Mouse (Mus musculus): ENCODE data around the gene Olfr1221. TPM values are rescaled to one million over a fixed set of nuclear protein-coding genes. Genes with fewer than 3 reads are reported as not detected.

Gene Olfr1221
- polyA plus RNA-seq, 2 experiments, result not detected

DNA sequence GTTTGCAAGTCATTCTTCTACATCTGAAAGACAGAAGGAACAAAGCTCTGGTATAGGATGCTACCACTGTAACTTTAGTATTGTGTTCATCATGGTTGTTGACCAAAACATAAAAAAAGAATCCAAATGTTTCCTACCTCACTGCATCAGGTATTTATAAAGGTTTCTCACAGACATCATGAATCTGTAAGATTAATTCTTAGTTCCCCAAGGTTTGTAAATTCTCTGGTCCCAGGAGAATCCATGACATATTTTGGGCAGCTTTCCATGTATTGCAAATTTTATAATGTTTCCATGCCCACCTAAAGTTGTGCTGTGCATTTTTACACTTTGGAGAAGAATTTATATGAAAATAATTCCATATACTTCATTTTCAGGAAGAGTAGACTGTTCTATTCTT lies 56.0 kb downstream of the Olfr1221 start, which contains the start of gene Olfr1218:
Gene Olfr1218, minus strand, starts transcription at position 101 of the 400 bp plus-strand sequence.
- ATAC-seq (ENCODE audit: insufficient read depth) (no peak), DNase-seq (ENCODE audit: low read depth in 3 of 3, low spot score in 3 of 3) (no peak)
- H3K4me1 ChIP-seq (replicated peaks; ENCODE audit: control insufficient read depth in 2 of 2, insufficient read depth in 2 of 2, low read length in 1 of 2), result no peaks in the 10 kb centered on the region
- H3K4me2 ChIP-seq (ENCODE audit: low read depth), result no peak within 1 kb of the TSS
- TF ChIP-seq CTCF (IDR thresholded peaks at IDR 0.05; ENCODE audit: low read depth) (no peak), EP300 (IDR thresholded peaks at IDR 0.05; ENCODE audit: low read depth) (no peak)
- H3K36me3 ChIP-seq (replicated peaks; ENCODE audit: control insufficient read depth, insufficient read depth, low read depth), result no peaks in the 10 kb centered on the region
- no peak within 1 kb of the TSS for H3K9ac ChIP-seq (replicated peaks)
- no peak within 1 kb of the TSS for H3K27ac ChIP-seq
- no peaks in the 10 kb centered on the region for H3K27me3 ChIP-seq (ENCODE audit: control insufficient read depth, insufficient read depth, low read length)
- H3K9me3 ChIP-seq (ENCODE audit: control insufficient read depth, low read length), result no peaks in the 10 kb centered on the region
- H3K4me3 ChIP-seq (ENCODE audit: insufficient read depth in 1 of 2, low read depth in 2 of 2, low read length in 2 of 2), result no peak within 1 kb of the TSS

Other genes starting within 250 kb of the Olfr1221 start
- gene Olfr1208, start 215.0 kb downstream of the Olfr1221 start, polyA plus RNA-seq (2012; rRNA removed), result not detected in 2 replicates
- not detected in 2 replicates for gene Olfr1208, start 215.0 kb downstream of the Olfr1221 start, polyA plus RNA-seq (2014; fragmentation: Nextera tagmentation; extraction: Ambion mirVana)
- gene Olfr1209, start 202.1 kb downstream of the Olfr1221 start, polyA plus RNA-seq (2012; rRNA removed), result not detected in 2 replicates
- gene Olfr1209, start 202.1 kb downstream of the Olfr1221 start, polyA plus RNA-seq (2014; fragmentation: Nextera tagmentation; extraction: Ambion mirVana), result not detected in 2 replicates
- gene Olfr1211, start 179.2 kb downstream of the Olfr1221 start, polyA plus RNA-seq (2012; rRNA removed), result not detected in 2 replicates
- not detected in 2 replicates for gene Olfr1211, start 179.2 kb downstream of the Olfr1221 start, polyA plus RNA-seq (2014; fragmentation: Nextera tagmentation; extraction: Ambion mirVana)
- not detected in 2 replicates for gene Olfr1212, start 163.3 kb downstream of the Olfr1221 start, polyA plus RNA-seq (2012; rRNA removed)
- gene Olfr1212, start 163.3 kb downstream of the Olfr1221 start, polyA plus RNA-seq (2014; fragmentation: Nextera tagmentation; extraction: Ambion mirVana), result not detected in 2 replicates
- gene Gm13762, start 137.0 kb downstream of the Olfr1221 start, polyA plus RNA-seq (2012; rRNA removed), result not detected in 2 replicates
- gene Gm13762, start 137.0 kb downstream of the Olfr1221 start, polyA plus RNA-seq (2014; fragmentation: Nextera tagmentation; extraction: Ambion mirVana), result not detected in 2 replicates
- gene Olfr1214, start 124.6 kb downstream of the Olfr1221 start, polyA plus RNA-seq (2012; rRNA removed), result not detected in 2 replicates
- gene Olfr1214, start 124.6 kb downstream of the Olfr1221 start, polyA plus RNA-seq (2014; fragmentation: Nextera tagmentation; extraction: Ambion mirVana), result not detected in 2 replicates
- not detected in 2 replicates for gene Olfr1215, start 110.3 kb downstream of the Olfr1221 start, polyA plus RNA-seq (2012; rRNA removed)
- gene Olfr1215, start 110.3 kb downstream of the Olfr1221 start, polyA plus RNA-seq (2014; fragmentation: Nextera tagmentation; extraction: Ambion mirVana), result not detected in 2 replicates
- gene Olfr1216, start 98.9 kb downstream of the Olfr1221 start, polyA plus RNA-seq (2012; rRNA removed), result not detected in 2 replicates
- gene Olfr1216, start 98.9 kb downstream of the Olfr1221 start, polyA plus RNA-seq (2014; fragmentation: Nextera tagmentation; extraction: Ambion mirVana), result not detected in 2 replicates
- not detected in 2 replicates for gene Olfr1217, start 85.2 kb downstream of the Olfr1221 start, polyA plus RNA-seq (2012; rRNA removed)
- not detected in 2 replicates for gene Olfr1217, start 85.2 kb downstream of the Olfr1221 start, polyA plus RNA-seq (2014; fragmentation: Nextera tagmentation; extraction: Ambion mirVana)
- gene Olfr1218, start 56.1 kb downstream of the Olfr1221 start, polyA plus RNA-seq (2012; rRNA removed), result not detected in 2 replicates
- not detected in 2 replicates for gene Olfr1218, start 56.1 kb downstream of the Olfr1221 start, polyA plus RNA-seq (2014; fragmentation: Nextera tagmentation; extraction: Ambion mirVana)
- gene Olfr1219, start 33.8 kb downstream of the Olfr1221 start, polyA plus RNA-seq (2012; rRNA removed), result not detected in 2 replicates
- not detected in 2 replicates for gene Olfr1219, start 33.8 kb downstream of the Olfr1221 start, polyA plus RNA-seq (2014; fragmentation: Nextera tagmentation; extraction: Ambion mirVana)
- not detected in 2 replicates for gene Olfr1220, start 10.4 kb downstream of the Olfr1221 start, polyA plus RNA-seq (2012; rRNA removed)
- gene Olfr1220, start 10.4 kb downstream of the Olfr1221 start, polyA plus RNA-seq (2014; fragmentation: Nextera tagmentation; extraction: Ambion mirVana), result not detected in 2 replicates
- not detected in 2 replicates for gene Olfr1222, start 15.8 kb upstream of the Olfr1221 start, polyA plus RNA-seq (2012; rRNA removed)
- not detected in 2 replicates for gene Olfr1222, start 15.8 kb upstream of the Olfr1221 start, polyA plus RNA-seq (2014; fragmentation: Nextera tagmentation; extraction: Ambion mirVana)
- gene Olfr1223, start 34.3 kb upstream of the Olfr1221 start, polyA plus RNA-seq (2012; rRNA removed), result not detected in 2 replicates
- gene Olfr1223, start 34.3 kb upstream of the Olfr1221 start, polyA plus RNA-seq (2014; fragmentation: Nextera tagmentation; extraction: Ambion mirVana), result not detected in 2 replicates
- not detected in 2 replicates for gene Olfr1224-ps1, start 46.8 kb upstream of the Olfr1221 start, polyA plus RNA-seq (2012; rRNA removed)
- not detected in 2 replicates for gene Olfr1224-ps1, start 46.8 kb upstream of the Olfr1221 start, polyA plus RNA-seq (2014; fragmentation: Nextera tagmentation; extraction: Ambion mirVana)
- not detected in 2 replicates for gene Olfr1225, start 57.4 kb upstream of the Olfr1221 start, polyA plus RNA-seq (2012; rRNA removed)
- gene Olfr1225, start 57.4 kb upstream of the Olfr1221 start, polyA plus RNA-seq (2014; fragmentation: Nextera tagmentation; extraction: Ambion mirVana), result not detected in 2 replicates
- not detected in 2 replicates for gene Olfr1226, start 82.8 kb upstream of the Olfr1221 start, polyA plus RNA-seq (2012; rRNA removed)
- gene Olfr1226, start 82.8 kb upstream of the Olfr1221 start, polyA plus RNA-seq (2014; fragmentation: Nextera tagmentation; extraction: Ambion mirVana), result not detected in 2 replicates
- not detected in 2 replicates for gene Olfr1228, start 136.8 kb upstream of the Olfr1221 start, polyA plus RNA-seq (2012; rRNA removed)
- gene Olfr1228, start 136.8 kb upstream of the Olfr1221 start, polyA plus RNA-seq (2014; fragmentation: Nextera tagmentation; extraction: Ambion mirVana), result not detected in 2 replicates
- gene Olfr1229, start 170.7 kb upstream of the Olfr1221 start, polyA plus RNA-seq (2012; rRNA removed), result not detected in 2 replicates
- not detected in 2 replicates for gene Olfr1229, start 170.7 kb upstream of the Olfr1221 start, polyA plus RNA-seq (2014; fragmentation: Nextera tagmentation; extraction: Ambion mirVana)
- not detected in 2 replicates for gene Olfr1230, start 180.0 kb upstream of the Olfr1221 start, polyA plus RNA-seq (2012; rRNA removed)
- not detected in 2 replicates for gene Olfr1230, start 180.0 kb upstream of the Olfr1221 start, polyA plus RNA-seq (2014; fragmentation: Nextera tagmentation; extraction: Ambion mirVana)
- gene Olfr1231, start 189.8 kb upstream of the Olfr1221 start, polyA plus RNA-seq (2012; rRNA removed), result not detected in 2 replicates
- gene Olfr1231, start 189.8 kb upstream of the Olfr1221 start, polyA plus RNA-seq (2014; fragmentation: Nextera tagmentation; extraction: Ambion mirVana), result not detected in 2 replicates
- gene Olfr1232, start 212.4 kb upstream of the Olfr1221 start, polyA plus RNA-seq (2012; rRNA removed), result not detected in 2 replicates
- not detected in 2 replicates for gene Olfr1232, start 212.4 kb upstream of the Olfr1221 start, polyA plus RNA-seq (2014; fragmentation: Nextera tagmentation; extraction: Ambion mirVana)
- gene Olfr1233, start 225.1 kb upstream of the Olfr1221 start, polyA plus RNA-seq (2012; rRNA removed), result not detected in 2 replicates
- gene Olfr1233, start 225.1 kb upstream of the Olfr1221 start, polyA plus RNA-seq (2014; fragmentation: Nextera tagmentation; extraction: Ambion mirVana), result not detected in 2 replicates
- not detected in 2 replicates for gene Olfr1234, start 247.6 kb upstream of the Olfr1221 start, polyA plus RNA-seq (2012; rRNA removed)
- gene Olfr1234, start 247.6 kb upstream of the Olfr1221 start, polyA plus RNA-seq (2014; fragmentation: Nextera tagmentation; extraction: Ambion mirVana), result not detected in 2 replicates

Data from liver, embryonic 14.5 days (tissue).